In genomic region chr9:68561767-68562552, GRCm38 (mm10) we compare ENCODE assay signal across 16 mouse cellular contexts.
DNase-seq lines count a peak whose midpoint lies in the region; ATAC-seq and TF ChIP-seq lines count a peak whose summit lies in the region.
"Had no signal": no experiment of that assay in that cellular context is flagged by ENCODE, and none has a peak within 500 bp of the region (broad histone marks: within the 10 kb centered on the region; RNA-seq: fewer than 3 reads in every experiment).

No protein-coding gene starts in this region.

- H3K9me3 ChIP-seq in forebrain, postnatal 0 days (ENCODE audit: low read length) = no peaks in the 10 kb centered on the region
- no peaks in the 10 kb centered on the region for H3K9me3 ChIP-seq in forebrain, embryonic 15.5 days
- no peaks in the 10 kb centered on the region for H3K9me3 ChIP-seq in lung, embryonic 14.5 days (ENCODE audit: low read depth, low read length)
- no peaks in the 10 kb centered on the region for H3K9me3 ChIP-seq in neural tube, embryonic 15.5 days (replicated peaks)
- H3K9me3 ChIP-seq: embryonic facial prominence, embryonic 15.5 days; limb, embryonic 15.5 days had no signal

- ATAC-seq in forebrain, postnatal 0 days = peak; percentile 25; the same call in 1 of the 2 replicates
- ATAC-seq in forebrain, embryonic 15.5 days (replicated peaks) = no peak
- ATAC-seq in lung, embryonic 14.5 days (ENCODE audit: insufficient read depth) = no peak
- no peak for ATAC-seq in neural tube, embryonic 15.5 days (ENCODE audit: low FRiP score)
- ATAC-seq: inflammation-experienced regulatory T-cells, adult 6 months had no signal

- H3K4me3 ChIP-seq in forebrain, postnatal 0 days (ENCODE audit: low read depth, low read length) = no peak overlapping the region
- no peak overlapping the region for H3K4me3 ChIP-seq in forebrain, embryonic 15.5 days
- no peak overlapping the region for H3K4me3 ChIP-seq in lung, embryonic 14.5 days (ENCODE audit: low read depth, low read length)
- no peak overlapping the region for H3K4me3 ChIP-seq in neural tube, embryonic 15.5 days (replicated peaks)
- H3K4me3 ChIP-seq: embryonic facial prominence, embryonic 15.5 days; left cerebral cortex, adult 2 months; limb, embryonic 15.5 days; myocyte had no signal

- no peaks in the 10 kb centered on the region for H3K27me3 ChIP-seq in forebrain, postnatal 0 days (ENCODE audit: insufficient read depth, low read length)
- H3K27me3 ChIP-seq in forebrain, embryonic 15.5 days = no peaks in the 10 kb centered on the region
- H3K27me3 ChIP-seq in lung, embryonic 14.5 days (ENCODE audit: insufficient read depth, low read length) = no peaks in the 10 kb centered on the region
- no peaks in the 10 kb centered on the region for H3K27me3 ChIP-seq in neural tube, embryonic 15.5 days (replicated peaks)
- H3K27me3 ChIP-seq: embryonic facial prominence, embryonic 15.5 days; limb, embryonic 15.5 days had no signal

- H3K9ac ChIP-seq in forebrain, postnatal 0 days = no peak overlapping the region
- no peak overlapping the region for H3K9ac ChIP-seq in forebrain, embryonic 15.5 days (replicated peaks)
- H3K9ac ChIP-seq in lung, embryonic 14.5 days = no peak overlapping the region
- no peak overlapping the region for H3K9ac ChIP-seq in neural tube, embryonic 15.5 days (replicated peaks)
- H3K9ac ChIP-seq: embryonic facial prominence, embryonic 15.5 days; limb, embryonic 15.5 days had no signal

- peak; percentile 10 for DNase-seq in forebrain, postnatal 0 days
- peak; percentile 23 for DNase-seq in retina, postnatal 1 day
- no peak for DNase-seq in retina, embryonic 14.5 days (ENCODE audit: low spot score)
- peak; percentile 57 for DNase-seq in lung, embryonic 14.5 days
- DNase-seq in ovary, adult 18-20 months (ENCODE audit: low spot score) = no peak
- DNase-seq in layer of hippocampus, adult 9-11 months = no peak
- DNase-seq: cerebellum, postnatal 10 days; kidney, postnatal 25 days; thymus, adult 18-20 months had no signal

- no peak for TF ChIP-seq CTCF in forebrain, postnatal 0 days (IDR thresholded peaks at IDR 0.05; ENCODE audit: low read depth)
- no peak for TF ChIP-seq CTCF in lung, embryonic 14.5 days (IDR thresholded peaks at IDR 0.05; ENCODE audit: low read depth)

- H3K36me3 ChIP-seq in forebrain, postnatal 0 days (ENCODE audit: insufficient read depth) = no peaks in the 10 kb centered on the region
- no peaks in the 10 kb centered on the region for H3K36me3 ChIP-seq in forebrain, embryonic 15.5 days
- no peaks in the 10 kb centered on the region for H3K36me3 ChIP-seq in lung, embryonic 14.5 days (ENCODE audit: insufficient read depth)
- no peaks in the 10 kb centered on the region for H3K36me3 ChIP-seq in neural tube, embryonic 15.5 days
- H3K36me3 ChIP-seq: embryonic facial prominence, embryonic 15.5 days; limb, embryonic 15.5 days had no signal

- H3K4me2 ChIP-seq in forebrain, postnatal 0 days (ENCODE audit: low read depth) = no peak overlapping the region
- no peak overlapping the region for H3K4me2 ChIP-seq in forebrain, embryonic 15.5 days (replicated peaks)
- no peak overlapping the region for H3K4me2 ChIP-seq in lung, embryonic 14.5 days
- H3K4me2 ChIP-seq in neural tube, embryonic 15.5 days = no peak overlapping the region
- H3K4me2 ChIP-seq: embryonic facial prominence, embryonic 15.5 days; limb, embryonic 15.5 days had no signal

- 50% methylated on average over 14 of the region's 14 CpGs for WGBS in forebrain, postnatal 0 days
- 58% methylated on average over 14 of the region's 14 CpGs for WGBS in forebrain, embryonic 15.5 days
- 50% methylated on average over 14 of the region's 14 CpGs for WGBS in lung, embryonic 14.5 days
- 70% methylated on average over 14 of the region's 14 CpGs for WGBS in neural tube, embryonic 15.5 days

- H3K27ac ChIP-seq in forebrain, postnatal 0 days (ENCODE audit: low read depth, low read length) = no peak overlapping the region
- H3K27ac ChIP-seq in forebrain, embryonic 15.5 days (replicated peaks) = no peak overlapping the region
- no peak overlapping the region for H3K27ac ChIP-seq in lung, embryonic 14.5 days (ENCODE audit: low read depth)
- H3K27ac ChIP-seq in neural tube, embryonic 15.5 days (replicated peaks) = no peak overlapping the region
- H3K27ac ChIP-seq: embryonic facial prominence, embryonic 15.5 days; left cerebral cortex, adult 2 months; limb, embryonic 15.5 days had no signal

- no peaks in the 10 kb centered on the region for H3K4me1 ChIP-seq in forebrain, postnatal 0 days (ENCODE audit: insufficient read depth)
- no peaks in the 10 kb centered on the region for H3K4me1 ChIP-seq in forebrain, embryonic 15.5 days
- no peaks in the 10 kb centered on the region; the same call in 1 of the 2 replicates for H3K4me1 ChIP-seq in lung, embryonic 14.5 days (ENCODE audit: insufficient read depth)
- H3K4me1 ChIP-seq in neural tube, embryonic 15.5 days = no peaks in the 10 kb centered on the region
- H3K4me1 ChIP-seq: embryonic facial prominence, embryonic 15.5 days; limb, embryonic 15.5 days had no signal

Comparison
In these comparisons a context has a peak if more than half of its experiments do, and no peak if none do; other contexts are left out.
1. DNase-seq: peak in forebrain, postnatal 0 days (single experiment), retina, postnatal 1 day (single experiment) and lung, embryonic 14.5 days (single experiment); none in retina, embryonic 14.5 days (single experiment), ovary, adult 18-20 months (single experiment) and layer of hippocampus, adult 9-11 months (single experiment).